Mouse (Mus musculus) adrenal gland, adult 2 months (tissue): ENCODE measurements around the gene Dpf2. TPM values are rescaled to one million over a fixed set of nuclear protein-coding genes. Genes with fewer than 3 reads are reported as not detected.

Experiments used
- DNase-seq: peaks from one replicate; pipeline ENCODE4 v3.0.0; 2021
- long read RNA-seq: library from polyadenylated mRNA; stranded (forward); transcript quantifications from one replicate; pipeline ENCODE4 v2.0.0, GENCODE M21; 2021
- polyA plus RNA-seq: library from polyadenylated mRNA; depleted of rRNA; stranded (reverse); fragments of >200 nt; gene quantifications from 2 replicates; pipeline ENCODE4 v1.2.3, GENCODE M21; 2012; rRNA removed
- total RNA-seq, 2 experiments: library from RNA; stranded (reverse); gene quantifications; 2 replicates each; pipeline ENCODE4 v1.2.3; 2021

Dpf2 gene
- 100 to 1,000 TPM in 1 of 2 experiments, 10 to 100 TPM in 1; 90.6 to 125 TPM for total RNA-seq
- 51.7 and 56.3 TPM in 2 replicates for polyA plus RNA-seq
- long read RNA-seq, transcript Dpf2-205 (11 exons, 3,314 nt) = major isoform, 45 of 57 reads
- long read RNA-seq, partial matches to known transcripts = 4 of 57 reads
- long read RNA-seq, other reads (novel, unspliced or antisense) = 6 of 57 reads

DNA sequence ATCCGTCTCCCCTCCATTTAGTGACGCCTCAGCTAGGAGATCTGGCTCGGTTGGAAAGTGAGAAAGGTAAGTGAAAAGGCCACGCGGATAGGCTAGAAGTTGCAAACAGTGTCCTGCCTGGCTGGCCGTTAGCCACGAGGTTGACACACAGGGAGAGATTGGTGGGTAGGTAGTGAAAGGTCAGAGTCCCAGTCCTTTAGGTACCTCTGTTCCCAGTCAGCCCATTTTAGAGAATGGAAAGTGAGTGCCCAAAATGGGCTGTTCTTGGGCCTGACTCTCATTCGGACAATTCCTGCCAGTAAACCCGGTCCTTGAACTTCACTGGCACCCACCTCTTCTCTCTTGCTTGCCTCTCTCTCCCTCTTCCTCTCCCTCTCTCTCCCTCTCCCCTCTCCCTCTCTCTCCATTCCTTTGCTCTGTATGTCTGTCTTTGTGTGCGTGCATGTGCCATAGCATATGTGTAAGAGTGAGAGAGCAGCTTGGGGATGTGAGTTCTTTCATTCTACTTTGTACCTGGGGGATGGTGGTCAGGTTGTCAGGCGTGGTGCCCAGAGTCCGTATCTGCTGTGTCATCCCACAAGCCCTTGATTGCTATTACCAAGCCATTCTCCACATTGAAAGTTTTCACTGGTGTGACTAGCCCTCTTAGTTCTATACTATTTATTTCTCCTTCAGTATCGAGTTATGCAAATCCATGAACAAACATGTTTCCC is at the start of gene Dpf2:
TSS of gene Dpf2 (minus strand) at position 4 of the 713 bp plus-strand sequence.
- DNase-seq = no peak

DNA sequence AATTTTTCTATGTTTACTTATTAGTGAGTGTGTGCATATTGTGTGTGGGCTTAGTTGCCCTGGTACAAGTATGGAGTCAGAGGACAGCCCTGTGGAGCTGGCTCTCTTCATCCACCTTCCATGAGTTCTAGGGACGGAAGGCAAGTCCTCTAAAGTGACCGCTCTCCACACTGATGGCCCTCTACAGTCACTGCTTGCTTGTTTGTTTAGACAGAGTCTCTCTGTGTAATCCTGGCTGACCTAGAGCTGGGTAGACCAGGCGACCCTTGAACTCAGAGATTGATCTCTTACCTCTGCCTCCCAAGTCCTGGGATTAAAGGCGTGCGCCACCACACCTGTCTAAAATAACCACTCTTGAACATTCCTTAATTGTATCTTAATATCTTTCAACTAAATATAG is 44.6 kb upstream of the Dpf2 start:
- no peak for DNase-seq

DNA sequence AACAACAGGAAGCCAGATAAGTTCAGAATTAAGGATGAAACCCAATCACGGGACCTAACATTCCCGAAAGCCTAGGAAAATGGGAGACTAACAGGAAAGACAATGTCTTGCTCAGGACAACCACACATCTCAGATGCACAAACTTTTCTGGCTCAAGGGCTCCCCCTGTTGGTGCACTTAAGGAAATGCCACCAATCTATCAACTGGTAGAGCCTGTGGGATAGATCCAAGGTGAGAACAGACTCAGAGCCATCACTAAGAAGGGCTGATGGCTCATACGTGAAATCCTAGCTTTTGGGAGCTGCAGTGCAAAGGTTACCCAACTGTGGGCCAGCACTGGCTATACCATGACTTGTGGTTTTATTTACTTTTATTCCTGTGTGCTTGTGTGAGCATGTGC is 43.9 kb upstream of the Dpf2 start:
- DNase-seq = peak; percentile 85

DNA sequence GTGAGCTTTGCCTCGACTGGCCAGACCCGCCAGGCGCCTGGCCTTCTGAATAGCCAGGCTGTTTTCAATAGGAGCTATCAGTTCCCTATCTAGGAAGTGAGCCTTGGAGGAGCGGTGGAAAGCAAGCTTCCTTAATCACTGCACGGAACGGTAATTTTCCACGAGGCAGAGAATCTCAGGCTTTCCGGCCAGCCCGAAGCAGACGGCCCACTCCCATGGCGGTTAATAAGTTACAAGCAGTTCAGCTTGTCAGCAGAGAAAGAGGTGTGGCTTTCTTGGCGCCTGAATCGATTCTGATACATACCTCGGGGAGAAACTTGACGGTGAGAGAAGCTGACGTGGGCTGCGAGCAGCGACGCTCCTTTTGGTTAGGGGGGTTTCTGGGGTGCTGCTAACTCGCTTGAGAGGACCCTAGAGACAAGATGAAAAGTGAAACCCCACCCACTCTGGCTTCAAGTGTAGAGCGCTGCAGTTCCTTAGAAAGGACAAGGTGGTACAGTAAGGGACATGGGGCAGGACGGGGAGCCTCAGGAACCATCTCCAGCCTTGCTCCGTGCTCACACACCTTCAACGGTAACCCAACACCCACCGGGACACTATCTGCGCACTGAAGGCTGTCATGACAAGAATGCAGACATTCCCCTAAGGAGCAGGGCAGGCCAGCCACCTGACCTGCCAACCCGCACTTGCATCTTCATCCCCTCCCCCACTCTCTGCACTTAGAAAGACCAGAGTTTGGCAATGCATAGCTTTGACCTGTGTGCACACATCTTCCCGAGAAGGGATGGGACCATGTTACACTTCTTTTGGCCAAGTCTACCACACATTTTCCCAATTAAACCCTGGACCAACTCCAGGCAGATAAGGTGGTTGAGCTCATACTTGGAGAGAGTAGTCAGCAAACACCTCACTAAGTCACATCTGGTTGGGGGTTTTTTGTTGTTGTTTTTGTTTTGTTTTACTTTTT is 43.2 kb upstream of the Dpf2 start:
- peak; percentile 49 for DNase-seq

DNA sequence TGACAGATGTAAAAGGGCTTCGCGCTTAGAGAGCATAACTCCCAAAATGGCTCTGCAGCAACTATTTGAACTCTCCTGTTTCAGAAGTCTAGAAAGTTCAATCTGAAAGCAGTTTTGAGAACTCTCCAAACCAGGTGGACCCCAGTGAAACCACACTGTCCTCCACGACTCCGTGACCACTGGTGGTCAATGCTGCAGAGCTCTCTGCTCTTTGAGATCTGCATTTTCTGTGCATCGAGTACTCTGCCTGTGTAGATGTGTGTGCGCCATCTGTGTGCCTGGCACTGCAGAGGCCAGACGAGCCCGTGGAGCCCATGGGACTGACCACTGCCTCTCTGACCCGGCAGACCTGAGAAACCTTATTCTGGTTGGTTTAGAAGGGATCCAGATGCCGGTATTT is 42.1 kb upstream of the Dpf2 start:
- no peak for DNase-seq

DNA sequence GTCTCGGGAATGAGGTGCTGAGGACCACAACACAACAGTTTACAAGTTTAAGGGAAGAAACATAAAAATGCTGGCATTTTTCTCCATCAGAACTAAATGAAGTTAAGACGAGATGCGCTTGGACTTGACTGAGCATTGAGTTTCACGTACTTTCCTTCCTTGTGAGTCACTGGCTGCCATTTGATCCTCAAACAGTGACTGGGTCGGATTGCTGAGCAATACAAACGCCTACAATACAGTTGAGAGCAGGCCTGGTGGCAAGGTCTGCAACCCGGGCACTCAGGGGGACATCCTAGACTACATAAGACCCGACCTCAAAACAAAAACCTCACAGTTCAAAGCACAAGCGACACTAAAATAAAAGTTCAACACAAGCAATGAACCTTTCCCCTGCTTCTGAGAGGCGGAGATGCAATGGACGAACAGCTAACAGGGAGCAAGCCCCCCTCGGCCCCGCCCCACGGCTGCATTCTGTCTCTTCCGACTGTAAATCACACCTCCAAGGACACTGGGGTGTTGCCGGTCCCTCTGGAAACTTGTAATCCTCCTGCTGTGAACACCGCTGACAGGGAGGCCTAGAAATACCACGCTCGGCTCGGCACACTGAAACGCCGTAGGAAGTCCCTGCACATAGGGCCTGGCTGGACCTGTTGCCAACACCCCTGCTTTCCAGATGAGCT is 41.4 kb upstream of the Dpf2 start:
- DNase-seq = peak; percentile 70

DNA sequence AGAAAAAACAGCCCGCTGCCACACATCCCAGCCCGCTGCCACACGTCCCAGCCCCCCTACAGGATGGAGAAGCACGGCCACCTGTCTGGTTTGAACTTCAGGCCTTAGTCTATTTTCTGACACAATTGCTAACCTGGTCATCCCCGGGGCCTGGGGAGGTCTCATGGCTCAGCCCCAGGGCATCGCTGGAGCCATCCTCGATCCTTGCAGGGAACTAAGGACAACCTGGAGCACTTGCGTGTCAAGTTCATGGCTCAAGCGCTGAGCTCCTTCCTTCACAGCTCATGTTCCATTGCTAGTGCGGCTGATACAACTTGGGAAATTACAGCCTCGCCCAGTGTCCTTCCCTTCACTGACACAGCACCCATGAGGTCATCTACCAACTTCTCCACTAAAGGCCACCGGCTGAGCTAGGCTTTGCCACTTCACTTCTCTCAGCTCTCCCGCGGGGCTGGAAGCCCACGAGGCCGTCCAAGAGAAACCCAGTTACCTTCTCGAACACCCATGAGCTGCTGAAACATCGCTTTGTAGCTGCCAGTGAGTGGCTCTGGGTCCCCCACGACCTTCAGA is 40.5 kb upstream of the Dpf2 start:
- DNase-seq = peak; percentile 68

DNA sequence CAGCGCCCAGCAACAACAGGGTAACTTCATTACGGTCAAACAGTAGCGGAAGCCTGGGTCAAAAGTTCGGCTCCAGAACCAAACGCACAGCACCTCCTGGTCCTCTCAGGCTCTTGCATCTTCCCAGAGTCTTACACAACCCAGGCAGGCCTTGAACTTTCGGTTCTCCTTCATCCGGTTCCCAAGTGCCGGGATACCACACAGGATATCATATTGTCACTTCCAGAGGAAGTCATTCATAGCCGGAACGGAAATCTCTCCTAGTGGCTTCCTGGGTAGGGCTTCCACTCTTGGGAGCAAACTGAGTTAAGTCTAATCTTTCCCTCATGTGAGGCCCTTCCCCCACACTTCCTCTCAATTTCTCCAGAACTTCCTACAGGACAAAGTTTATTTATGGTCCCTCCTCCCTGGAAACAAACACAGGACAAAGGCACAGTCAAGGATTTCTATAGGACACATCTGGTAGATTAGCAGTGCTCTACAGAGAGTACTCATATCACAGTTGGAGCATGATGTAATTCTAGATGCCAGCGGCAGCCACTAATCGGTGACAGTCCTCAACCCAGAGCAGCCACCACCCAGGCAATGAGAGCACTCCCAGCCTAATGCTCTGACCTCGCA is 39.4 kb upstream of the Dpf2 start:
- peak; percentile 80 for DNase-seq

DNA sequence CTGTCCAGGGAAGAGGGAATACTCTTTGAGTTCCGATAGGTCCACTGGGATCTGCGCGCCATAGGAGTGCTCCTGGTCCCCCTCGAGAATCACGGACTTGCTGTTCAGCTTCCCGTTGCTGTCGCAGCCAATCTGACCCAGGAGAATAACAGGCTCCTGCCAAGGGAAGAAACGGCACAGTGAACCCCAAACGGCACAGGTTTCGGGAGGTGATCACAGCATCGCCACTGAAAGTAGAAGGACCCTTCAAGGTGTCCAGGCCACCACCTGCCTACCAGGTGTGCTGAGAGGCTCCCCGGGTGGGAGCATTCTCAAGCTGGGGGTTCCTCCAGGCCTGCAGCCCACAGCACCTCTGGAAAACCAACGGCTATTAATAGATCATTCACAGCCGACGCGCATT is 38.8 kb upstream of the Dpf2 start:
- DNase-seq = no peak

DNA sequence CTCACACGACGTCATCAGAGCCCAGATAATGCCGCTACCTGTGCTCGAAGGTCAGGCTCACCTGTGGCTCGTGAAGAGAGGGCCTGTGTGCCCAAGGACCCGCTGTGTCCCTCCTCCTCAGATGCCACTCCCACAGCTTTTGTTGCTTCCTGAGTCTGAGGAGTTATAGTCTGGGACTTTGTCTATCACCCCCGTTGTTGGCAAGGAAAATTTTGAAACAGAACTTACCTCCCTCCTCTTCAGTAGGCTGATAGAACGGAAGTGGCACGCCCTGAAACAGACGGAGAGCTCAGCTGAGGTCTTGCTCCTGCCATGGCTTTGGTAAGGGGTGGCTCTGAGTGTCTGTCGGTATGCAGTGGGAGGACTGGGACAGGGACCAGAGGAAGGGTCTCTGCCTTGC is 37.4 kb upstream of the Dpf2 start:
- no peak for DNase-seq

DNA sequence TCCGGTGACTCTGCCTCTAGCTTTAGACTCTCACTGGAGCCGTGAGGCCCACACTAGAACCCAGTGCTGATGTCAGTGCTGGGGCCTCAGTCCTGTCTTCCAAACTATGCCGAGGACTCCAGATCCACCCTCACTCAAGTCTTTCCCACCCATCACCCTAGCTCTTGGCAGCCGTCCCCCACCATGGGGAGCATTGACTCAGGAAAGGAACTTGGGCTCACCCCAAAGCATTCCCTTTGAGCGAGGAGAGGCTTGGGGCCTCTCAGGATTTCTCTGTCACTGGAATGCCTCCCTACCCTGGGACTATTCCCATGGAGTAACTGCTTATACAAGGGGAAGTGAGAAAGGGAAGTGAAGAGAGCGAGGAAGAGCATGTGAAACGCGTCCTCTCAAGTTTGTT is 33.1 kb upstream of the Dpf2 start:
- peak; percentile 42 for DNase-seq

DNA sequence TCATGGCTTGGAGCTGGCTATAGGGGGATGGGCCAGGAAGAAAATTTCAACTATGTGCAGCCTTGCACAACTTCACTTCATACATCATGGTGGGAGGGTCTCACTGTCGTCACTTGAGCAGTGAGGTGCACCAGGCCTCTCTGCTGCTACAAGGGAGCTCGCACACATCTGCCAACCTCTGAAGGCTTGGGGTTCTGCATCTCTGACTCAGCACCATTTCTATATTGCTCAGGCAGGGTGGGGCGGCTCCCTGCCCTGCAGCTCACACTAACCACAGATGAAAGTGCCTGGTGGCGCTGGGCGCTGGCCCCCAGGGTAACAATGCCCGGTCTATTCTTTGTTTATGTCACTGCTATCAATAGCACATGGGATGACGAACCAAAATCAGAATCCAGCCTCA is 32.2 kb upstream of the Dpf2 start:
- no peak for DNase-seq

DNA sequence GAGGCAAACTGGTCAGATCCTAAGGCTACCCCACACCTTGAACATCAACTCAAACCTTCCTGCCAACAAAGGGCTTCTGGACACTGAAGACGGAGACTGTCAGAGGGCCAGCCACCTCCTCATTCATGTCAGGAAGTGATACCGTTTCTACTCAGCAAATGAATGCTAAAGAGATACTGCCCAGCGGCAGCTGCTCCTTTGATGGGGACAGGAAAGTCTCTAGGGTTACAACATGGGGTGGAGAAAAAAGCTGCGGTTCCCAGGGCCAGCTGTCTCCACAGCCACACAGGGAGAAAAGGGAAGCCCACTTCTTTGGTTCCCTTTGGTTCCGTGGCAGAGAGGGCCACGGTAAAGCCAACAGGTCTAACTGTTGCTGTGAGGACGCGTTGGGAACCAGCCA is 31.3 kb upstream of the Dpf2 start:
- DNase-seq = no peak

DNA sequence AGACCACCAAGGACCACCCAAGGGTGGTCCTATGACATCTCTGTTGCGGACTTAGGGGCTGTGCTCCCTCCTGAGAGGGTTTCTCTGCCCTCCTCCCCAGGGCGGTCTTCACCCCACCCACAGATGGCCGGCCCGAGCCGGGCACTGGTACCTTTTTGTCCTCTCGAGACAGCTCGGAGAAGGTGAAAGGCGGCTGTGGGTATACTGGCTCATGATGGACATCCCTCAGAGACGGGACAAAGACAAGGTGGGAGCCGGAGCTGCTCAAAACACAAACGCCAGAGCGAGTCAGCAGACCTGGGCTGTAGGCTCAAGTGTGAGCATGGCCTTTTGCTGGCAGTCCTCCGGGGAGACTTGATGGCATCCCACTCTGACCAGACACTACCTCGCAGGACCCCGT is 30.6 kb upstream of the Dpf2 start:
- DNase-seq = no peak

DNA sequence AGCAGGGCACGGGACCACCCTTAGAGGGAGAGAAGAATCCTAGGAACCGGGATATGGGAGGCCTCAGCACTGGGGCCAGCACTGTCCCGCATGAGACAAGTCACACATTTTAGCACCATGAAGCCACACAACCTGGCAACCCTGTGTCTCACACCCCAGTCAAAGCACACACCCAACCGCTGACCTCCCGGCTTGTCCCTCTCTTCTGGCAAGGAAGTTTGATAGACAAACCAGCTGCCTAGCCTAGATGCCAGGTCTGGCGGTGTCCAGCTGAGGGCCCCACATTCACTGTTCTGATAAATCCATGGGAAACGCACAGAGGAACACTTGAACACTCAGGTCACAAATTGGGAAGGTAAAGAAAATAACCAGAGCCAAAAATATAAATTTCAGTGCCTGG is 29.8 kb upstream of the Dpf2 start:
- DNase-seq = no peak

DNA sequence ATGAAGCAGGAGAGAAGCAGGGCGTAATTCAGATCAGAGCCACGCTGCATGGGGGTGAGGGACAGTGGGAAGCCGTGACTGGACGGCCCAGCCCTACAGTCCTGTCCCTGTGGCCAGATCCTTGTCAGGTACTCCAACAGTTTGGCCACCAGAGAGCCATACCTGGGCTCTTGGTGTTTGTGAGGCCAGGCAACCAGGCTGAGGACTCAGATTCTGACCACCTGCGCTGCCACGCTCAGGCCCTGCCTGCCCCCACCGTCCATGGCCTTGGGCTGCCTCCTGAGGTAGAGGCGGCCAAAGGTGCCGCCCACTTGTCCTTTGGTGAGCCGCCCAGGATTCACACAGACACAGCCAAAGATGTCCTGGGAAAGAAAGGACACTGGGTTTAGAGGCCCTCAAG is 27.8 kb upstream of the Dpf2 start:
- peak; percentile 79 for DNase-seq

DNA sequence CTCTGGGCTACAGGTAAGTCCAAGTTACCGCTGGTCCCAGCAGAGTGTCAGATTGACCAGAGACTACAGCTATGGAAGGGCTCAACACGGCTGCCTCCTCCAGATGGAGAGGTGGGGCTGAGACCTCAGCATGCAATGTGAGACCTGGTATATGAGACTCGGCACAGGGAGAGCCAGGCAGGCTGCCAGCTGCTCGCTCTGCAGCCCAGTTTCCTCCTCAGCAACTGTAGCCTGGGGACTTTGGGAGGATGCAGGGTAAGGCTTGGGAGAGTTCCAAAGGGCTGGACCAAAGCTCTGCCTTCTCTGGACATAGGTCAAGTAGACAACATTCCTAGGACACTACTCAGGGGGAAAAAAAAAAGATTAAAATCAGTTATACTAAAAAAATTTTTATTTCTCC is 27.4 kb upstream of the Dpf2 start:
- DNase-seq = peak; percentile 86

DNA sequence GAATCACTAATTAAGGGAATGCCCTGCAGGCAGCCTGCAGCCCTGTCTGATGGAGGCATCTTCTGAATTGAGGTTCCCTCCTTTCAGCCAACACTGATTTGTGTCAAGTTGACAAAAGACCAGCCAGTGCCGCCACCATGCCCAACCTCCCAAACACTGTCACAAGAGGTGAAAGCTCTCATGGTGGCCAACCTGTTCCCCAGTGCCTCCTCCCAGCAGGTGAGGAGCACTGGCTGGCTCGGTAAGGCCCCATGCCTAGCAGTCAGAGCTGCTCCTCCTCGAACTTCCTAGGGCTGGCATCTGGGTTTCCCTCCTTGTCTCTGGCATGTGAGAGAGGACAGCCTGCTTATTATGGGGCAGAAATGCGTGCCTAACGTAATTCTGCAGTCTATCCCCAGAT is 26.9 kb upstream of the Dpf2 start:
- DNase-seq = no peak

DNA sequence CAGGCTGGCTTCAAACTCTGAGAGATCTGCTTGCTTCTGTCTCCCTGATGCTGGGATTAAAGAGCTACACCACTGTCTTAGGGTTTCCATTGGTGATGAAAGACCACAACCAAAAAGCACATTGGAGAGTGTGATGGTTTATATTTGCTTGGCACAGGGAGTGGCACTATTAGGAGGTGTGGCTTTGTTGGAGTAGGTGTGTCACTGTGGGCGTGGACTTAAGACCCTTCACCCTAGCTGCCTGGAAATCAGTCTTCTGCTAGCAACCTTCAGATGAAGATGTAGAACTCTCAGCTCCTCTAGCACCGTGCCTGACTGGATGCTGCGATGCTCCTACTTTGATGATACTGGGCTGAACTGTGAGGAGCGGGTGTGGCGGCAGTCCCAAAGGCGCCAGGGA is 25.7 kb upstream of the Dpf2 start:
- DNase-seq = no peak

DNA sequence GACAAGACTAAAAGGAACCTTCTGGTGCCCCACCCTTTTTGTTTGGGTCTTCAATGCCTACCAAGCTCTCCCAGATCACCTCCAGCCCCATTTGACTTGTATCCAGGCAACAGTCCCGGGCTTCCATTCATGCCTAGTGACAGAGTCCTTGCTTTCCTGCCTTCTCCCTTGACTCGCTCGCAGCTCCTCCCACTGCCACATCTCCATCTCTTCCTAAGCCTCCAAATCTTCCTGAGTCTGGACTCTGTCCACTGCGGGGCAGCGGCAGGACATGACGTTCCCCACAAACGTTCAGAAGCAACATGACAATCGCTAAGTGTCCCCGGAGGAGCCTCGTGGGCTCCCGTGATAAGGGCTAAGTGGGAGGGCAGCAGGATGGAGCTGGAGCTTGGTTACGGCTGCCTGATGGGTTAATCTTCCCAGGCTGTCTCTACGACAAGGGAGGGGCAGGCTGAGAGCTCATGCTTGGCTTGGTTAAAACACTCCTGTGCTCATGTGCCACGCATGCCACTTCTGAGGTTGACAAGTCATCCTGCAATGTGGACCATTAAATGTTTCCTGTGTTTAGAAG is 25.1 kb upstream of the Dpf2 start:
- no peak for DNase-seq
